Mouse (Mus musculus): ENCODE results near the gene Trim15. TPM values are rescaled to one million over a fixed set of nuclear protein-coding genes. Genes with fewer than 3 reads are reported as not detected.

The Trim15 gene
- polyA plus RNA-seq, 1 experiment = not detected

DNA sequence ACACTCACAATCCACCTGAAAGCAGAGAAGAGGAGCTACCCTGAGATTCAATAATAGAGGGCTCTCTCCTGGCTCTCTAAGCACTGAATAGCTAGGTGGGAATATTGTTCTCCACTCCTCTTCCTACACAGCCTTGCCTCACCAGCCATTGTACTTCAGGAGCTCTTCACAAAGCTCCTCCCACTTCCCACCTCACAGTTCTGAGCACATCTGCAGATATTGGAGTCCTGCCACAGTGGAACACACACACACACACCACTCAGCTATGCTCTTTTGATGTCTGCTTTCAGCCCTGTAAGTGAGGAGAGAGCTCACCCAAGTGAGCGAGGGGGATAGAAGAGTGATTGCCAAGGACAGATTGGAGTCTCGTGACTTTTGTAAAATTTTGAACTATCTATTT, 16.3 kb upstream of the Trim15 start:
- no peak for TF ChIP-seq POLR2A (IDR thresholded peaks at IDR 0.05; ENCODE audit: insufficient read depth, low read depth, low read length)
- TF ChIP-seq CTCF (IDR thresholded peaks at IDR 0.05; ENCODE audit: insufficient read depth, low read depth, low read length) = no peak
- Histone ChIP-seq H3K27ac (ENCODE audit: insufficient read depth, low read depth, low read length) (no peak overlapping the region), H3K4me1 (ENCODE audit: control insufficient read depth, insufficient read depth, low read length) (no peaks in the 10 kb centered on the region), H3K4me3 (ENCODE audit: insufficient read depth, low read depth, low read length) (no peak overlapping the region)
- WGBS = 61% methylated on average over 2 of the region's 2 CpGs

DNA sequence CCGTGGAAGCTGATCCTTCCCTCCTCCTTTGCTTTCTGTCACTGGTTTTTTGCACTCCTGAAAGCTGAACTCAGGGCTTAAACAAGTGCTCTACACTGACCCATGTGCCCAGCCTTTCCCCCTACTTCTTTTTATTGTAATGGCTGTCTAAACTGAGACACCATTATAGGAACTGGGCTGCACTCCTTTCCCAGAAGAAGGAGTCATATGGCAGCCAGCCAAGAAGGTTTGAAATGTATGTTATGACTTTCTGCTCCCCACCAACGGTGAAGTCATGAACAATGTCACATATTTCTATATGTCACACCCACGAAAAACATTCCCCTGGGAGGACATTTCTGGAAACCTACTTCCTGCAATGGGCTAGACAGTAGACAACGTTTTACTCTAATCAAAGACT, 7.6 kb upstream of the Trim15 start:
- 56% methylated on average over 4 of the region's 4 CpGs for WGBS
- peaks cover 3% of the 10 kb centered on the region; the same call in 1 of the 2 replicates for H3K4me1 ChIP-seq (ENCODE audit: control insufficient read depth, insufficient read depth, low read length)

DNA sequence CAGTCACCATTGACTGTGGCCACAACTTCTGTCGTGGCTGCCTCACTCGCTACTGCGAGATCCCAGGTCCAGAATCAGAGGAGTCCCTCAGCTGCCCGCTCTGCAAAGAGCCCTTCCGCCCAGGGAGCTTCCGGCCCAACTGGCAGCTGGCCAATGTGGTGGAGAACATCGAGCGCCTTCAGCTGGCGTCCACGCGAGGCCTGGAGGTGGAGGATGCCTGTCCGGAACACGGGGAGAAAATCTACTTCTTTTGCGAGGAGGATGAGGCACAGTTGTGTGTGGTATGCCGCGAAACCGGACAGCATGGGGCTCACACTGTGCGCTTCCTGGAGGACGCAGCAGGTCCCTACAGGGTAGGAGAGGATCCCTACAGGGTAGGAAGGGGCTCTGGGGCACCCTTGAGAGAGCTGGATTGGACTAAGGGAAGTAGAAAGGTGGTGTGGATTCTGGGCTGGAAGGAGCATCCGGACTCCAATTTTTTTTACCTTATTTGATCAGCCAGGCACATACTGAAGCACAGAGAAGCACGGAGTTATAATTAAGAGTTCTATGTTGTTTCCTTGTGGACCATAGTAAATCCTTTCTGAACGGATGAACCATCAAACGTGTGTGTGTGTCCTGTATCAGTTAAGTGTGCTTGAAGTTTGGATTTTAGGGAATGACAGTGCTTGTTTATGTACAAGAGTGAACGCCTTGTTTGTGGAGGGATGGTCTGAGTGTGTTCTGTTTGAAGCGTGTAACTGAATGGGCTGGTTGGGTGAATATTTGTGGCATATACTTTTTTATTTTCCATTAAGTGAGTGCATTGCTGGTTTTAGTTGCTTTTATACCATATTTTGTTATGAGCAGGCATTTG, 3.2 kb upstream of the Trim15 start:
- H3K27ac ChIP-seq (ENCODE audit: insufficient read depth, low read depth, low read length) = no peak overlapping the region
- H3K4me3 ChIP-seq (ENCODE audit: insufficient read depth, low read depth, low read length) = no peak overlapping the region
- peaks cover 13% of the 10 kb centered on the region for H3K4me1 ChIP-seq (ENCODE audit: control insufficient read depth, insufficient read depth, low read length)
- no peak for TF ChIP-seq CTCF (IDR thresholded peaks at IDR 0.05; ENCODE audit: insufficient read depth, low read depth, low read length)
- no peak for TF ChIP-seq POLR2A (IDR thresholded peaks at IDR 0.05; ENCODE audit: insufficient read depth, low read depth, low read length)
- 70% methylated on average over 25 of the region's 25 CpGs for WGBS

More for the DNA sequence above, 7.6 kb upstream of the Trim15 start:
- no peak overlapping the region for H3K4me3 ChIP-seq (ENCODE audit: insufficient read depth, low read depth, low read length)
- no peak overlapping the region for H3K27ac ChIP-seq (ENCODE audit: insufficient read depth, low read depth, low read length)
- TF ChIP-seq POLR2A (IDR thresholded peaks at IDR 0.05; ENCODE audit: insufficient read depth, low read depth, low read length) = no peak
- TF ChIP-seq CTCF (IDR thresholded peaks at IDR 0.05; ENCODE audit: insufficient read depth, low read depth, low read length) = no peak

DNA sequence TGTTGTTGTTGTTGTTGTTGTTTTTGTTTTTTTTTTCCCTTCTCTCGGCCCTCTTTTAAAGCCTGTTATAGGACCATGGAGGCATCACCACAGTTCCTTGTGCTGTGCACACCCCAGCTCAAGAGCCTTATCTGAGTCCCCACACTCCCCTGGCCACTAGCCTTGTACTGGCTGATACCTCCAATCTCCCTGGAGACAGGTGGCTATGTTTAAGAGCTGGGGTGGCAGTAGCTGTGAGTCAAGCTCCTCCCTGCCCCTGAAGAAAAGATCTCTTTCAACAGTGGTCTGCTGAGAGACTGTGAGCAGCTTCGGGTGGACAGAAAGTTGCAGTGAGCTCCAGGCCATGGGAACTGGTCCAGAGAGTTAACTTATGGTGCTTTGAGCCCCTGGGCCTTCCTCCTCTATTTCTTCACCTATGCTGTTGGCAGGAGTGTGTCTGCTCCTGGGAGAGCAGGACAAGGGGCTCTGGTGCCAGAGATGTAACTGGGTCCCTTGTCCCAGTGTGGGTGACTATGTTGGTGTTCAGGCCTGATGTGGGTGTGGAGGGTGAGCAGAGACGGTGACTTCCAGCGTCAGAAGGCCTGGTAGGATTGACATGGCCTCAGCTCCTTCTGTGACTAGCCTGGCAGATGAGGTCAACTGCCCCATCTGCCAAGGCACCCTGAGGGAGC, 2.4 kb upstream of the Trim15 start, which contains the start of gene Trim10:
Gene Trim10, plus strand, starts transcription at position 291 of the 671 bp plus-strand sequence.
- H3K27ac ChIP-seq (ENCODE audit: insufficient read depth, low read depth, low read length) = no peak within 1 kb of the TSS
- H3K4me1 ChIP-seq (ENCODE audit: control insufficient read depth, insufficient read depth, low read length) = peaks cover 13% of the 10 kb centered on the region
- WGBS = 65% methylated on average over 4 of the region's 4 CpGs
- no peak for TF ChIP-seq CTCF (IDR thresholded peaks at IDR 0.05; ENCODE audit: insufficient read depth, low read depth, low read length)
- TF ChIP-seq POLR2A (IDR thresholded peaks at IDR 0.05; ENCODE audit: insufficient read depth, low read depth, low read length) = no peak
- H3K4me3 ChIP-seq (ENCODE audit: insufficient read depth, low read depth, low read length) = no peak within 1 kb of the TSS

DNA sequence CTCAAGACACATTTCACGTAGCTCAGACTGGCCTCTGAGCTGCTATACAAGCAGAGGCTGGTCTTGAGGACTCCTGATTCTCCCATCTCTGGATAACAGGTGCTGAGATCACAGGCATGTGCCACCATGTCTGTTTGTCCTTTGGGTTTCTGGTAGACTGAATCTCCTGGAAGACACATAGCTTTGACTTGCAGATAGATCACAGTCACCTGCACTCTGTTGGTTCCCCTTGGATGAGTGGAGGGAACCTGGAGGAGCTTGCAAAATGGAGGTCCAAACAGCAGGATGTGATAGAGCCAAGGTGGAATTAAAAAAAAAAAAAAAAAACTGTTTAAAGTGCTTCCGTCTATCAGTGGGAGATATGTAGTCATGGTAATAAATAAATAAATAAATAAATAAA, 1.8 kb upstream of the Trim15 start:
- no peak overlapping the region for H3K4me3 ChIP-seq (ENCODE audit: insufficient read depth, low read depth, low read length)
- H3K4me1 ChIP-seq (ENCODE audit: control insufficient read depth, insufficient read depth, low read length) = peaks cover 13% of the 10 kb centered on the region
- no peak overlapping the region for H3K27ac ChIP-seq (ENCODE audit: insufficient read depth, low read depth, low read length)
- TF ChIP-seq CTCF (IDR thresholded peaks at IDR 0.05; ENCODE audit: insufficient read depth, low read depth, low read length) = no peak
- no peak for TF ChIP-seq POLR2A (IDR thresholded peaks at IDR 0.05; ENCODE audit: insufficient read depth, low read depth, low read length)
- WGBS = 93% methylated on average over 2 of the region's 2 CpGs

DNA sequence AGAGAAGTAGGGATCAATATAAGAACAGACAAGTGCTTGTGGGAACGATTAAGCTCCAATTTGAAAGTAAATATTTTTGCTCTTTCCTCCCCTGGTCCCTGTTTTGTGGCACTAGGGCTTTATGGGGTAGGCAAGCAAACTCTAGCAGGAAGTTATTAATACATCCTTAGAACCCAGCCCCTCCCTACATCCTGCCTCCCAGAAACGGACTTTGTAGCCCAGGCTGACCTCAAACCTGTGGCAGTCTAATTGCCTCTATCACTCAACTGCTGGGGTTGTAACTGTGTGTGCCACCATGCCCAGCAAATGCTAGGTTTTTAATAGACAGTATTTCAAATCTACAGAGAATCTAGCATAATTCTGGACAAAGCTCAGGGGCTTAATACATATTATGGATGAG, 5.3 kb downstream of the Trim15 start:
- Histone ChIP-seq H3K4me3 (ENCODE audit: insufficient read depth, low read depth, low read length) (no peak overlapping the region), H3K27ac (ENCODE audit: insufficient read depth, low read depth, low read length) (no peak overlapping the region), H3K4me1 (ENCODE audit: control insufficient read depth, insufficient read depth, low read length) (peaks cover 2% of the 10 kb centered on the region)
- 56% methylated on average over 2 of the region's 2 CpGs for WGBS
- TF ChIP-seq POLR2A (IDR thresholded peaks at IDR 0.05; ENCODE audit: insufficient read depth, low read depth, low read length) (no peak), CTCF (IDR thresholded peaks at IDR 0.05; ENCODE audit: insufficient read depth, low read depth, low read length) (no peak)

DNA sequence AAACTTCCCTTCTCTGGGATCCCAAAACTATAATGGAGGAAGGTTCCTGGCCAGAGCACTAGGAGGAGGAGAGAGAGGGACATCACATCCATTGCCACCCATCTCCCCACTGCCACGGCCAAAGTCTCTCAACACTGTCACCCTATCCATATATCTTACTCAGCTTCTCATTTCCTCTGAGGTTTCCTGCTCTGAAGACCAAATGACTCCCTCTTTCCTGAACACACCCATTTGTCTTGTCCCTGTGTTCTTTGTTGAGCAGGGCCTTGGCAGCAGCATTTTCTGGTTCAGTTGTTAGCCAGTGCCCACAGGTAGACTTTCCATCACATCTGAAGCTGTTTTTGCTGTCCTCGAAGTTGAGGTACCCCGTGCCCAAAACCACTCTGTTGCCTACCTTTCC, 8.8 kb downstream of the Trim15 start:
- WGBS = 89% methylated on average over 3 of the region's 3 CpGs
- TF ChIP-seq POLR2A (IDR thresholded peaks at IDR 0.05; ENCODE audit: insufficient read depth, low read depth, low read length) (no peak), CTCF (IDR thresholded peaks at IDR 0.05; ENCODE audit: insufficient read depth, low read depth, low read length) (no peak)
- Histone ChIP-seq H3K4me3 (ENCODE audit: insufficient read depth, low read depth, low read length) (no peak overlapping the region), H3K27ac (ENCODE audit: insufficient read depth, low read depth, low read length) (no peak overlapping the region), H3K4me1 (ENCODE audit: control insufficient read depth, insufficient read depth, low read length) (no peaks in the 10 kb centered on the region)

DNA sequence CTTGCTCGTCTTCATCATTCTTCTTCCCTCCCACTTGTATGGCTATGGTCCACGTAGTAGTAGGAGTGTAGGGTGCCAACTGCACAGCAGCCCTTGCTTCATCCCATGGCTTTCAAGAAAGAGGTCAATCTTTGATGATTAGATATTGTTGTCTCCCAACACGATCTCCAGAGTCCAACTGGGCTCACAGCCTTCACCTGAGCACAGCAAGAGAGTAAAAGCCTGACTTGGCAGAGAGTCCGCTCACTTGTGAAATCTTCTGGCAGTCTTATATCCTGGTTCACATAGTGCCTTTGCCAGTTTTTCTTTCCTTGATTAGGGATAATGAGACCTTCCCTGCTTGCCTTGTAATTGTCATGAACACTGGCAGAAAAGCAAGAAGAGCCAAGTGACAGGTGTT, 10.8 kb downstream of the Trim15 start:
- 87% methylated on average over 4 of the region's 4 CpGs for WGBS
- H3K4me3 ChIP-seq (ENCODE audit: insufficient read depth, low read depth, low read length) = no peak overlapping the region
- no peak overlapping the region for H3K27ac ChIP-seq (ENCODE audit: insufficient read depth, low read depth, low read length)
- no peaks in the 10 kb centered on the region for H3K4me1 ChIP-seq (ENCODE audit: control insufficient read depth, insufficient read depth, low read length)
- TF ChIP-seq CTCF (IDR thresholded peaks at IDR 0.05; ENCODE audit: insufficient read depth, low read depth, low read length) (no peak), POLR2A (IDR thresholded peaks at IDR 0.05; ENCODE audit: insufficient read depth, low read depth, low read length) (no peak)

DNA sequence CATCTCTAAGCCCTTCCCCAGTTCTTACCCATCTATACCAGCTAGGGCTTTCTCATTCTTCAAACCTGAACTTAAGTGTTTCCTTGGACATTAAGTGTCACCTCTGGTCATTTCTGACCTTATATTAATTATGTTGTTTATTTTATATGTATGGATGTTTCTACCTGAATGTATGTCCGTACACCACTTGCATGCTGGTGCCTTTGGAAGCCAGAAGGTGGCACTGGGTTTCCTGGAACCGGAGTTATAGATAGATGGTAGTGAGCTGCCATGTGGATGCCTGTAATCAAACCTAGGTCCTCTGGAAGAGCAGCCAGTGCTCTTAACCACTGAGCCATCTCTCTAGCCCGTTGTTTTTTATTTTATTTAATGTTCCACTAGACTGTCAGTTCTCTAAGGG, 11.5 kb downstream of the Trim15 start:
- Histone ChIP-seq H3K4me3 (ENCODE audit: insufficient read depth, low read depth, low read length) (no peak overlapping the region), H3K4me1 (ENCODE audit: control insufficient read depth, insufficient read depth, low read length) (no peaks in the 10 kb centered on the region), H3K27ac (ENCODE audit: insufficient read depth, low read depth, low read length) (no peak overlapping the region)
- no peak for TF ChIP-seq CTCF (IDR thresholded peaks at IDR 0.05; ENCODE audit: insufficient read depth, low read depth, low read length)
- TF ChIP-seq POLR2A (IDR thresholded peaks at IDR 0.05; ENCODE audit: insufficient read depth, low read depth, low read length) = no peak
- WGBS = 95% methylated on average over 3 of the region's 3 CpGs

Measured in olfactory bulb, adult 2 months (tissue).